Mouse (Mus musculus): ENCODE data around the gene Dnajc16. TPM values are rescaled to one million over a fixed set of nuclear protein-coding genes. Genes with fewer than 3 reads are reported as not detected.

Gene Dnajc16
- total and polyA plus RNA-seq, 3 experiments, result 12.5 to 24.9 (median 20.4) TPM

DNA sequence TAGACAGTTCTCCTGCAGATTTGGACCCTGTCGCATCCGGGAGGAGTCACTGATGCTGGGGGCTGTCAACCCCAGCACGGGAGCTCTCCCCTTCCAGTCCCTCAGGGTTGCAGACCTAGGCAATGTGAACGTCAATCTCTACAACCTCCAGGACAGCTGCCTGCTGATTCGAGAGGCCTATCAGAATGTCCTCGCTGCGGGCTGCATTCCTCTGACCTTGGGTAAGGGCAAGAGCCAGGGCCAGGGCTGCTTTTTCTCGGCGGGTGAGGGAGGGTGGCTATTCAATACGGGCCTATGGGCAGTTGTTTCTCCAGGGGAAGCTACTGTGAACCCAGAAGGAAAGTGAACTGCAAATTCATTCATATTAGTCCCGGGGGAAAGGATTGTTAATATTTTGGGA is 41.2 kb downstream of the Dnajc16 start:
- DNase-seq, result peak; percentile 28 to 50
- 33% methylated on average over 11 of the region's 11 CpGs for WGBS
- H3K4me1 ChIP-seq (ENCODE audit: control insufficient read depth, insufficient read depth, low read length), result peaks cover 3% of the 10 kb centered on the region; the same call in 1 of the 2 replicates
- intact Hi-C loops (cut with DNase I), result no loop called here
- no peaks in the 10 kb centered on the region for H3K27me3 ChIP-seq (ENCODE audit: control insufficient read depth, insufficient read depth, low read length)
- no peak overlapping the region for H3K9ac ChIP-seq (ENCODE audit: low read depth, low read length)
- no peaks in the 10 kb centered on the region for H3K79me2 ChIP-seq (replicated peaks; ENCODE audit: control insufficient read depth, insufficient read depth, low read length)
- H3K36me3 ChIP-seq (ENCODE audit: control insufficient read depth, insufficient read depth, low read length), result no peaks in the 10 kb centered on the region
- TF ChIP-seq CTCF (IDR thresholded peaks at IDR 0.05) (no peak), POLR2A (IDR thresholded peaks at IDR 0.05; ENCODE audit: insufficient read depth, low read depth, low read length) (no peak), EP300 (IDR thresholded peaks at IDR 0.05; ENCODE audit: insufficient read depth, low read depth, low read length) (no peak)
- H3K4me3 ChIP-seq, result no peak overlapping the region
- no peak overlapping the region for H3K27ac ChIP-seq

DNA sequence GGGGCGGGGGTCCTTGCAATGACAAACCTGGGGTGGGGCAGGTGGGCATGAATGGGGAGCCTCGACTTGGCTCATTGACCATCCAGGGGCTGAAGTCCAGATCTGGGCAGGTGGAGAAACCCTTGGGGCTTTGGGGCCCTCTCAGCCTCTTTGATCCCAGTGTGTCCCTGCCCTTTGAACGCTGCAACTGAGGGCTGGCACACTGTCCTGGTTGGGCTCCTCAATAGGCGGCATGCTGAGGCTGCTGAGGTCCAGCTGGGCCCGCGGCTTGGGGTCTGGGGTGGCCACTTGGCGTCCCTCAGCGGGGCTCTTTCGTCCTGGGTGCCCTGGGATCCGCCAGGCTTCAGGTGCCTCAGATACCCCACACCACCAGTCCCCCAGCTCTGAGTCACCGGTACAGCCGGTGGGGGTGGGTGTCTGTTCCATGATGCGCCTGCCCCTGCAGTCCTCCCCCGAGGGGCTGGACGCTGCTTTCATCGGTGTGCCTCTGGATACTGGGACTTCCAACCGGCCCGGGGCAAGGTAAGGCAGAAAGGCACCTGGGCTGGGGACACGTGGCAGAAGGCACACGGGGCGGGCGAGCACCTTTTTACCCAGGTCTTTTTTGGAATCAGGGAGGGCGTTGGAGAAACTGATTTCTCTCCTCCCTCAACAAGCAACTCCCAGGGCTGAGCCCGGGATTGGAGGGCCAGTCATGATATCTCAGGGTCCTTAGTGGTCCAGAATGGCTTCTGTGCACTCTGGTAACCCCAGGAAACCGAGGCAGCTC is 44.0 kb downstream of the Dnajc16 start, which contains the start of gene Agmat:
Gene Agmat, plus strand, starts transcription at position 95 of the 769 bp plus-strand sequence.
- TF ChIP-seq POLR2A (IDR thresholded peaks at IDR 0.05; ENCODE audit: insufficient read depth, low read depth, low read length) (no peak), CTCF (IDR thresholded peaks at IDR 0.05) (no peak), EP300 (IDR thresholded peaks at IDR 0.05; ENCODE audit: insufficient read depth, low read depth, low read length) (no peak)
- WGBS, result 40% methylated on average over 25 of the region's 25 CpGs

DNA sequence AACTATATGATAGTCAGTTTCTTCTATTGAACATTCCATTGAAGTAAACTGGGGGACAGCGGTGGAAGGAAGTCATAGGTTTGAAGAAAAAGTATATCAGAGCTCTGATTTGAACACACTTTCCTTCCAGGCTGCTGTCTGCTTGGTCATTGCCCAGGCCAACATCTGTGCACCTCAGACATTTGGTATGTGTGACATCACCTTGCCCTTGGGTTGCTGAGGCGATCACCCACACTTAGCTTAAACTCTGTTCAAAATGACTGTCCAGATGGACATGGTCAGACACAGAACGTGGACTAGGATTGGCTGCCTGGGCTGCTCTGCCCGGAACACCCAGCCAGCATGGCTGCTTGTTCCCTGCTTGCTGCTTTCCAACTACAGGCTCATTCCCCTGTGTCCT is 48.4 kb downstream of the Dnajc16 start:
- no peak overlapping the region for H3K4me3 ChIP-seq
- WGBS, result 86% methylated on average over 4 of the region's 4 CpGs
- intact Hi-C loops (cut with DNase I), result no loop called here
- no peaks in the 10 kb centered on the region for H3K36me3 ChIP-seq (ENCODE audit: control insufficient read depth, insufficient read depth, low read length)
- H3K79me2 ChIP-seq (replicated peaks; ENCODE audit: control insufficient read depth, insufficient read depth, low read length), result no peaks in the 10 kb centered on the region
- TF ChIP-seq EP300 (IDR thresholded peaks at IDR 0.05; ENCODE audit: insufficient read depth, low read depth, low read length) (no peak), POLR2A (IDR thresholded peaks at IDR 0.05; ENCODE audit: insufficient read depth, low read depth, low read length) (no peak), CTCF (IDR thresholded peaks at IDR 0.05) (no peak)
- H3K4me1 ChIP-seq (ENCODE audit: control insufficient read depth, insufficient read depth, low read length), result no peaks in the 10 kb centered on the region
- H3K27me3 ChIP-seq (ENCODE audit: control insufficient read depth, insufficient read depth, low read length), result no peaks in the 10 kb centered on the region
- no peak for DNase-seq
- H3K27ac ChIP-seq, result no peak overlapping the region
- H3K9ac ChIP-seq (ENCODE audit: low read depth, low read length), result no peak overlapping the region

More for the DNA sequence above, 44.0 kb downstream of the Dnajc16 start, which contains the start of gene Agmat:
- H3K27ac ChIP-seq, result no peak within 1 kb of the TSS
- no peak within 1 kb of the TSS for H3K9ac ChIP-seq (ENCODE audit: low read depth, low read length)
- DNase-seq, result no peak
- H3K27me3 ChIP-seq (ENCODE audit: control insufficient read depth, insufficient read depth, low read length), result no peaks in the 10 kb centered on the region
- no peak within 1 kb of the TSS for H3K4me3 ChIP-seq
- H3K4me1 ChIP-seq (ENCODE audit: control insufficient read depth, insufficient read depth, low read length), result peaks cover 3% of the 10 kb centered on the region; the same call in 1 of the 2 replicates
- intact Hi-C loops (cut with DNase I), result no loop called here
- H3K36me3 ChIP-seq (ENCODE audit: control insufficient read depth, insufficient read depth, low read length), result no peaks in the 10 kb centered on the region
- H3K79me2 ChIP-seq (replicated peaks; ENCODE audit: control insufficient read depth, insufficient read depth, low read length), result no peaks in the 10 kb centered on the region

DNA sequence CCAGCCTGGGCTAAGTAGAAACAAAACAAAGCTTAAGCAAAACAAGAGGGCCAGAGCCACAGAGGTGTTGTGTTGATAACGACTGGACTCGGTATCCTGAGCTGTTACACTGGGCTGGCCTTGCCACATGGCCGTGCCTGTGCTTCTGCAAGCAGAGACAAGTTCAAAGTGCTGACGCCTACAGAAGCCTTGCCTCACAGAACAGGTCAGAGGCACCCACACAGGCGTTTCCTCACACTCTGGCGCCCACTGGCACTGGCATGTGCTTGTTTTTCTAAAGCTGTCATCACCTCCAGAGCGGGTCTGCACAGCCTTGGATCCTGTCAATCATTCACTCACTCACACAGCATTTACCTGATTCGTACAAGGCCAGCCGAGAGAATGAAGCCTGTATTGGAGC is 48.9 kb downstream of the Dnajc16 start:
- Histone ChIP-seq H3K36me3 (ENCODE audit: control insufficient read depth, insufficient read depth, low read length) (no peaks in the 10 kb centered on the region), H3K9ac (ENCODE audit: low read depth, low read length) (no peak overlapping the region), H3K27ac (no peak overlapping the region), H3K79me2 (replicated peaks; ENCODE audit: control insufficient read depth, insufficient read depth, low read length) (no peaks in the 10 kb centered on the region), H3K4me3 (no peak overlapping the region), H3K27me3 (ENCODE audit: control insufficient read depth, insufficient read depth, low read length) (no peaks in the 10 kb centered on the region), H3K4me1 (ENCODE audit: control insufficient read depth, insufficient read depth, low read length) (no peaks in the 10 kb centered on the region)
- TF ChIP-seq POLR2A (IDR thresholded peaks at IDR 0.05; ENCODE audit: insufficient read depth, low read depth, low read length) (no peak), EP300 (IDR thresholded peaks at IDR 0.05; ENCODE audit: insufficient read depth, low read depth, low read length) (no peak), CTCF (IDR thresholded peaks at IDR 0.05) (no peak)
- intact Hi-C loops (cut with DNase I), result no loop called here
- WGBS, result 43% methylated on average over 9 of the region's 9 CpGs
- no peak for DNase-seq

DNA sequence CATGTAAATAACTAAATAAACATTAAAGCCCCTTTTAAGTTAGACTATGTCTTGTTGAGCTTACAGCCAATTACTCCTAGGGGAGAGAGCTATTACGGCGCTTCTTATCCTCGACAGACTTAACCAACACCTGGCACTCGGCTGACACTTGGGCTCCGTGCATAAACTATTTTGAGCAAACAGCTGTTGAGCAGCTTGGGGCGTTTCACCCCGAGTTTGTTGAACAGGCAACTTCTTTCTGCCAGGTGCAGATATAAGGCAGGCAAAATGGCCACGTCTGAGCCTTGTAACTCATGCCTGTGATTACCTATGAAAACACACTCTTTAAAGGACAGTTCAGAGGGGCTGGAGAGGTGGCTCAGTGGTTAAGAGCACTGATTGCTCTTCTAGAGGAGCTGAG is 52.7 kb downstream of the Dnajc16 start:
- no peak for TF ChIP-seq CTCF (IDR thresholded peaks at IDR 0.05)
- TF ChIP-seq EP300 (IDR thresholded peaks at IDR 0.05; ENCODE audit: insufficient read depth, low read depth, low read length), result no peak
- TF ChIP-seq POLR2A (IDR thresholded peaks at IDR 0.05; ENCODE audit: insufficient read depth, low read depth, low read length), result no peak
- intact Hi-C loops (cut with DNase I), result no loop called here
- H3K27me3 ChIP-seq (ENCODE audit: control insufficient read depth, insufficient read depth, low read length), result no peaks in the 10 kb centered on the region
- H3K36me3 ChIP-seq (ENCODE audit: control insufficient read depth, insufficient read depth, low read length), result no peaks in the 10 kb centered on the region
- no peak for DNase-seq
- no peak overlapping the region for H3K27ac ChIP-seq
- no peaks in the 10 kb centered on the region for H3K79me2 ChIP-seq (replicated peaks; ENCODE audit: control insufficient read depth, insufficient read depth, low read length)
- 74% methylated on average over 8 of the region's 8 CpGs for WGBS
- no peak overlapping the region for H3K9ac ChIP-seq (ENCODE audit: low read depth, low read length)
- H3K4me3 ChIP-seq, result no peak overlapping the region
- peaks cover 1% of the 10 kb centered on the region; the same call in 1 of the 2 replicates for H3K4me1 ChIP-seq (ENCODE audit: control insufficient read depth, insufficient read depth, low read length)

DNA sequence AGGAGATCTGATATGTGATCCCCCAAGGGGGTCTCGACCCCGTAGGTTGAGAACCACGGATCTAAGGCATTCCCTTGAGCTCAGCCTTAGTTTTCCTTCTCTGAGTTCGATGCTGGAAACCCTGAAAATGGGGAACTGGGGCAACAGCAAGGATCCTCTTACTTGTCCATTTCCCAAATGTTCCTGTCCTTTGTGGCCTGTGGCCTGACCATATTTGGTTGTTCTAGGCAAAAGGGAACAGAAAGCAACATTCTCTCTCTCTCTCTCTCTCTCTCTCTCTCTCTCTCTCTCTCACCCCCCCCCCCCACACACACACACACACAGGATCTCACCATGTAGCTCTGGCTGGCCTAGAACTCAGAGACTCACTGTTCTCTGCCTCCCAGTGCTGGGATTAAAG is 53.9 kb downstream of the Dnajc16 start:
- 59% methylated on average over 4 of the region's 4 CpGs for WGBS
- Histone ChIP-seq H3K27me3 (ENCODE audit: control insufficient read depth, insufficient read depth, low read length) (no peaks in the 10 kb centered on the region), H3K4me1 (ENCODE audit: control insufficient read depth, insufficient read depth, low read length) (peaks cover 1% of the 10 kb centered on the region; the same call in 1 of the 2 replicates), H3K79me2 (replicated peaks; ENCODE audit: control insufficient read depth, insufficient read depth, low read length) (no peaks in the 10 kb centered on the region), H3K4me3 (no peak overlapping the region), H3K27ac (no peak overlapping the region), H3K36me3 (ENCODE audit: control insufficient read depth, insufficient read depth, low read length) (no peaks in the 10 kb centered on the region), H3K9ac (ENCODE audit: low read depth, low read length) (no peak overlapping the region)
- no peak for TF ChIP-seq POLR2A (IDR thresholded peaks at IDR 0.05; ENCODE audit: insufficient read depth, low read depth, low read length)
- DNase-seq, result no peak
- intact Hi-C loops (cut with DNase I), result no loop called here

Data from heart, adult 2 months (tissue).